ENCODE assay signal across 22 mouse cellular contexts in the genomic region with DNA sequence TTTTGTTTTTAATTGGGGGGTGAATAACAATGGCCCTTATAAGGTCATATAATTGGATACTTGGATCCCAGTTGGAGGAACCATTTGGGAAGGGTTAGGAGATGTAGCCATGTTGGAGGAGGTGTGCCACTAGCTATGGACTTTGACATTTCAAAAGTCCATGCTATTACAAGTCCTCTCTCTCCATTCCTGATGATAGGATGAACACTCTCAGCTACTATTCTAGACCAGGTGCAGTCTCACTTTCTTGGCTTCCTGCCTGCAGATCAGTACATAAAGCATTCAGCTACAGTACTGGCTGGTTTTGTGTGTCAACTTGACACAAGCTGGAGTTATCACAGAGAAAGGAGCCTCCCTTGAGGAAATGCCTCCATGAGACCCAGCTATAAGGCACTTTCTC. TPM values are rescaled to one million over a fixed set of nuclear protein-coding genes. Genes with fewer than 3 reads are reported as not detected.
A peak's percentile ranks its signal among the peaks of the same experiment; 100 is the strongest.
DNase-seq lines count a peak whose midpoint lies in the region; ATAC-seq and TF ChIP-seq lines count a peak whose summit lies in the region.
"Had no signal": no experiment of that assay in that cellular context is flagged by ENCODE, and none has a peak within 500 bp of the region (broad histone marks: within the 10 kb centered on the region; RNA-seq: fewer than 3 reads in every experiment).

No protein-coding gene starts in this region.

- H3K27ac ChIP-seq in liver, adult 2 months (replicated peaks; ENCODE audit: insufficient read depth, low read depth, low read length) = no peak overlapping the region
- no peak overlapping the region for H3K27ac ChIP-seq in liver, postnatal 0 days (ENCODE audit: low read depth)
- H3K27ac ChIP-seq in intestine, embryonic 15.5 days = no peak overlapping the region
- H3K27ac ChIP-seq in small intestine, adult 2 months (ENCODE audit: insufficient read depth, low read depth, low read length) = peak overlapping the region; percentile 68; the same call in 1 of the 2 replicates
- H3K27ac ChIP-seq: forebrain, embryonic 10.5 days; forebrain, embryonic 13.5 days; gastrocnemius, adult 2 months; hindbrain, embryonic 12.5 days; hindbrain, embryonic 15.5 days had no signal

- H3K4me1 ChIP-seq in liver, adult 2 months (ENCODE audit: control insufficient read depth, insufficient read depth, low read length) = no peaks in the 10 kb centered on the region
- no peaks in the 10 kb centered on the region for H3K4me1 ChIP-seq in liver, postnatal 0 days (ENCODE audit: insufficient read depth)
- no peaks in the 10 kb centered on the region for H3K4me1 ChIP-seq in intestine, embryonic 15.5 days (replicated peaks)
- H3K4me1 ChIP-seq in small intestine, adult 2 months (ENCODE audit: control insufficient read depth, insufficient read depth, insufficient read length, low read length) = peaks cover 20% of the 10 kb centered on the region; the same call in 1 of the 2 replicates
- H3K4me1 ChIP-seq: forebrain, embryonic 13.5 days; hindbrain, embryonic 12.5 days; hindbrain, embryonic 15.5 days had no signal

- H3K27me3 ChIP-seq in liver, adult 2 months (ENCODE audit: control insufficient read depth, insufficient read depth, low read length) = no peaks in the 10 kb centered on the region
- H3K27me3 ChIP-seq in liver, postnatal 0 days (ENCODE audit: insufficient read depth, low read length) = no peaks in the 10 kb centered on the region
- no peaks in the 10 kb centered on the region for H3K27me3 ChIP-seq in intestine, embryonic 15.5 days (replicated peaks)
- no peaks in the 10 kb centered on the region for H3K27me3 ChIP-seq in small intestine, adult 2 months (ENCODE audit: control insufficient read depth, insufficient read depth, low read length)
- H3K27me3 ChIP-seq: forebrain, embryonic 13.5 days; hindbrain, embryonic 12.5 days; hindbrain, embryonic 15.5 days had no signal

- ATAC-seq in liver, postnatal 0 days = no peak
- ATAC-seq in intestine, embryonic 15.5 days = 0 out of 2 replicates have a peak, but pooled peaks have one; percentile 37
- no peak for ATAC-seq in monocyte, adult 5-6 weeks (replicated peaks; ENCODE audit: insufficient number of reproducible peaks, low FRiP score, low TSS enrichment, poor library complexity, severe bottlenecking)
- ATAC-seq: activated CD4-positive, CD25-positive, alpha-beta regulatory T cell, adult 4 months; CD4-positive, CD25-positive, alpha-beta regulatory T cell, adult 4 months; forebrain, embryonic 13.5 days had no signal

- no peak overlapping the region for H3K4me2 ChIP-seq in liver, postnatal 0 days (ENCODE audit: low read depth, low read length)
- no peak overlapping the region for H3K4me2 ChIP-seq in intestine, embryonic 15.5 days (replicated peaks)
- H3K4me2 ChIP-seq: forebrain, embryonic 13.5 days; heart, embryonic 11.5 days; hindbrain, embryonic 12.5 days; hindbrain, embryonic 15.5 days had no signal

- H3K79me2 ChIP-seq in liver, adult 2 months (ENCODE audit: control insufficient read depth, insufficient read depth, low read length) = no peaks in the 10 kb centered on the region

- no peak for TF ChIP-seq CTCF in liver, adult 2 months (IDR thresholded peaks at IDR 0.05; ENCODE audit: low read depth, low read length)
- no peak for TF ChIP-seq CTCF in liver, postnatal 0 days (IDR thresholded peaks at IDR 0.05; ENCODE audit: low read depth)
- no peak for TF ChIP-seq CTCF in small intestine, adult 2 months (IDR thresholded peaks at IDR 0.05; ENCODE audit: extremely low read depth, insufficient read length, insufficient replicate concordance, low read depth, low read length)

- TF ChIP-seq POLR2A in liver, adult 2 months (IDR thresholded peaks at IDR 0.05; ENCODE audit: extremely low read depth, insufficient read depth, low read length) = no peak
- TF ChIP-seq POLR2A in small intestine, adult 2 months (IDR thresholded peaks at IDR 0.05; ENCODE audit: low read depth, low read length) = no peak

- no peak overlapping the region for H3K4me3 ChIP-seq in liver, adult 2 months (ENCODE audit: insufficient read depth, low read depth, low read length)
- no peak overlapping the region for H3K4me3 ChIP-seq in liver, postnatal 0 days (ENCODE audit: low read depth, low read length)
- H3K4me3 ChIP-seq in intestine, embryonic 15.5 days (replicated peaks) = no peak overlapping the region
- H3K4me3 ChIP-seq in small intestine, adult 2 months (ENCODE audit: low read depth, low read length) = no peak overlapping the region
- H3K4me3 ChIP-seq: forebrain, embryonic 10.5 days; forebrain, embryonic 13.5 days; gastrocnemius, adult 2 months; hindbrain, embryonic 12.5 days; hindbrain, embryonic 15.5 days had no signal

- peak; percentile 6 for DNase-seq in liver, adult 2 months (ENCODE audit: extremely low read depth, low read depth, low spot score)
- DNase-seq in liver, postnatal 0 days = no peak
- DNase-seq in frontal cortex, postnatal 14 days (ENCODE audit: low spot score in 2 of 2) = no peak
- no peak for DNase-seq in natural killer cell, adult 2 months (ENCODE audit: low spot score in 2 of 2)
- DNase-seq: adrenal gland, adult 8-10 months; adrenal gland, postnatal 25 days; cerebellum, adult 18-20 months; cerebellum, adult 9-10 months; cerebellum, postnatal 14 days; gastrocnemius, adult 2 months; gastrocnemius, postnatal 14 days; heart, adult 11 months had no signal

- no peaks in the 10 kb centered on the region for H3K9me3 ChIP-seq in liver, postnatal 0 days (ENCODE audit: low read length)
- H3K9me3 ChIP-seq in intestine, embryonic 15.5 days = no peaks in the 10 kb centered on the region
- H3K9me3 ChIP-seq: forebrain, embryonic 10.5 days; forebrain, embryonic 13.5 days; hindbrain, embryonic 12.5 days; hindbrain, embryonic 15.5 days had no signal

- no peak overlapping the region for H3K9ac ChIP-seq in liver, adult 2 months (ENCODE audit: low read depth, low read length)
- H3K9ac ChIP-seq in liver, postnatal 0 days (replicated peaks) = no peak overlapping the region
- H3K9ac ChIP-seq in intestine, embryonic 15.5 days = no peak overlapping the region
- H3K9ac ChIP-seq: forebrain, embryonic 13.5 days; hindbrain, embryonic 12.5 days; hindbrain, embryonic 15.5 days had no signal

- no peaks in the 10 kb centered on the region for H3K36me3 ChIP-seq in liver, adult 2 months (ENCODE audit: control insufficient read depth, insufficient read depth, low read length)
- H3K36me3 ChIP-seq in liver, postnatal 0 days (replicated peaks; ENCODE audit: insufficient read depth, low read length) = no peaks in the 10 kb centered on the region
- no peaks in the 10 kb centered on the region for H3K36me3 ChIP-seq in intestine, embryonic 15.5 days
- H3K36me3 ChIP-seq in small intestine, adult 2 months (ENCODE audit: control insufficient read depth, insufficient read depth, low read length) = no peaks in the 10 kb centered on the region
- H3K36me3 ChIP-seq: forebrain, embryonic 10.5 days; hindbrain, embryonic 12.5 days; hindbrain, embryonic 15.5 days had no signal

- TF ChIP-seq EP300 in liver, postnatal 0 days (IDR thresholded peaks at IDR 0.05; ENCODE audit: low read depth) = no peak

RNA-seq across cellular contexts. Expression of a gene that starts 53.9 kb away (rescaled TPM):
- total RNA-seq in liver, adult 2 months (2014; rRNA removed) = 34.0 and 38.9 TPM in 2 replicates
- 8.2 and 9.7 TPM in 2 replicates for polyA plus RNA-seq in liver, adult 2 months (2012; rRNA removed)
- 9.9 and 11.9 TPM in 2 replicates for polyA plus RNA-seq in liver, postnatal 0 days (2015; fragmentation: Nextera tagmentation; extraction: Ambion mirVana)
- polyA plus RNA-seq in intestine, embryonic 15.5 days (2015; fragmentation: Nextera tagmentation; extraction: Ambion mirVana) = 43.2 and 44.4 TPM in 2 replicates
- polyA plus RNA-seq in small intestine, adult 2 months (2012; rRNA removed) = 8.7 and 25.9 TPM in 2 replicates
- total RNA-seq in monocyte, adult 5-6 weeks (2017) = 131 to 143 TPM (median 136 TPM) in 3 replicates
